10 mouse cellular contexts compared by ENCODE assay signal in the genomic region with DNA sequence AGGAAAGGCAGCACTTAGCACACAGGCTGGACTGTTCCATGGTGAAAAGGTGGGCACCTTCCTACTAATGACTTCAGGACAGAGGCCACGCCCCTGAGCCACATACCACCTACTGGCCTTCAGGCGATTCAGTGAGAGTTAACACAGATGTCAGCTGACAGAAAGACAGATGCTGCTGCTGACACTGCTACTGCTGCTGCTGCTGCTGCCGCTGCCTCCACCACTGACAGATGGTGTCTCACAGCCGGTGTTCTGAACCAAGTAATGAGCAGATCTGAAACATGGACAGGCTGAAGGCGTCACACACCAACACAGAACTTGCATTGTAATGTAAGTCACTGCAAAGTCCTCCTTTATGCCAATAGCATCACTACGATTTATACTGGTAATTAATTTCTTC.
A peak's percentile ranks its signal among the peaks of the same experiment; 100 is the strongest.
DNase-seq lines count a peak whose midpoint lies in the region; ATAC-seq lines count a peak whose summit lies in the region.
"Had no signal": no experiment of that assay in that cellular context is flagged by ENCODE, and none has a peak within 500 bp of the region (broad histone marks: within the 10 kb centered on the region; RNA-seq: fewer than 3 reads in every experiment).

No protein-coding gene starts in this region.

- no peaks in the 10 kb centered on the region for H3K27me3 ChIP-seq in forebrain, embryonic 11.5 days (ENCODE audit: control insufficient read depth, insufficient read depth, low read length)
- no peaks in the 10 kb centered on the region for H3K27me3 ChIP-seq in forebrain, embryonic 10.5 days (ENCODE audit: poor library complexity, severe bottlenecking)
- H3K27me3 ChIP-seq: heart, embryonic 15.5 days had no signal

- WGBS in forebrain, embryonic 11.5 days: 63% methylated on average over 6 of the region's 6 CpGs
- 64% methylated on average over 6 of the region's 6 CpGs for WGBS in forebrain, embryonic 10.5 days

- H3K4me3 ChIP-seq in forebrain, embryonic 11.5 days (ENCODE audit: low read depth, low read length): no peak overlapping the region
- H3K4me3 ChIP-seq in forebrain, embryonic 10.5 days: no peak overlapping the region
- H3K4me3 ChIP-seq: heart, embryonic 15.5 days had no signal

- H3K27ac ChIP-seq in forebrain, embryonic 11.5 days (ENCODE audit: low read depth, low read length): no peak overlapping the region
- no peak overlapping the region for H3K27ac ChIP-seq in forebrain, embryonic 10.5 days
- H3K27ac ChIP-seq: heart, embryonic 15.5 days; macrophage had no signal

- H3K9me3 ChIP-seq in forebrain, embryonic 11.5 days (ENCODE audit: control insufficient read depth, low read length): no peaks in the 10 kb centered on the region
- no peaks in the 10 kb centered on the region for H3K9me3 ChIP-seq in forebrain, embryonic 10.5 days
- H3K9me3 ChIP-seq: heart, embryonic 15.5 days had no signal

- no peaks in the 10 kb centered on the region for H3K4me1 ChIP-seq in forebrain, embryonic 11.5 days (replicated peaks; ENCODE audit: control insufficient read depth, insufficient read depth, low read length)
- no peaks in the 10 kb centered on the region for H3K4me1 ChIP-seq in forebrain, embryonic 10.5 days
- H3K4me1 ChIP-seq: heart, embryonic 15.5 days had no signal

- peak; percentile 69 for ATAC-seq in forebrain, embryonic 11.5 days (replicated peaks; ENCODE audit: low FRiP score)

- no peaks in the 10 kb centered on the region for H3K36me3 ChIP-seq in forebrain, embryonic 11.5 days (ENCODE audit: control insufficient read depth, insufficient read depth, low read length)
- no peaks in the 10 kb centered on the region for H3K36me3 ChIP-seq in forebrain, embryonic 10.5 days (replicated peaks)
- H3K36me3 ChIP-seq: heart, embryonic 15.5 days had no signal

- DNase-seq in forebrain, embryonic 11.5 days (ENCODE audit: low spot score): no peak
- DNase-seq in forebrain, embryonic 10.5 days (ENCODE audit: extremely low spot score, low spot score): no peak
- peak; percentile 7 to 16 for DNase-seq in frontal cortex, postnatal 14 days (ENCODE audit: low spot score in 2 of 2)
- peak; percentile 4 to 59 for DNase-seq in left cerebral cortex, adult 8-10 months (ENCODE audit: low spot score in 2 of 2)
- DNase-seq in retina, embryonic 14.5 days (ENCODE audit: low spot score): peak; percentile 67
- no peak for DNase-seq in testis, postnatal 14 days (ENCODE audit: low spot score)
- DNase-seq in urinary bladder, postnatal 4 days (ENCODE audit: low spot score in 2 of 2): no peak
- DNase-seq in thymus, postnatal 10 days (ENCODE audit: low spot score in 2 of 2): no peak

- no peak overlapping the region for H3K9ac ChIP-seq in forebrain, embryonic 11.5 days (ENCODE audit: low read length)
- H3K9ac ChIP-seq: heart, embryonic 15.5 days had no signal

- no peak overlapping the region for H3K4me2 ChIP-seq in forebrain, embryonic 11.5 days (ENCODE audit: low read depth, low read length, severe bottlenecking)
- H3K4me2 ChIP-seq: heart, embryonic 15.5 days had no signal

Comparison
In these comparisons a context has a peak if more than half of its experiments do, and no peak if none do; other contexts are left out.
1. DNase-seq: peak in frontal cortex, postnatal 14 days (2 of 2), left cerebral cortex, adult 8-10 months (2 of 2) and retina, embryonic 14.5 days (single experiment); none in forebrain, embryonic 11.5 days (single experiment), forebrain, embryonic 10.5 days (single experiment), testis, postnatal 14 days (single experiment), urinary bladder, postnatal 4 days (0 of 2) and thymus, postnatal 10 days (0 of 2).